Mouse (Mus musculus) liver, embryonic 14.5 days (tissue): ENCODE measurements around the gene Slc44a5. TPM values are rescaled to one million over a fixed set of nuclear protein-coding genes. Genes with fewer than 3 reads are reported as not detected.

Source experiments
- ATAC-seq: fragments of 200-750 bp; cut with Nextera tagmentation; 2 replicates; pipeline ENCODE4 v1.8.0; 2017; ENCODE audit warnings: moderate number of reproducible peaks, mild to moderate bottlenecking, moderate library complexity; ENCODE audit not compliant: insufficient read depth
- DNase-seq, 3 experiments: peaks; one replicate each; pipeline ENCODE4 v3.0.0-alpha.2; 2012 to 2013; ENCODE audit warnings: low read depth in 3 of 3, low spot score in 3 of 3
- H3K27ac ChIP-seq: fragments of 300-500 bp; sonication (generic); 2 replicates; pipeline ENCODE4 v1.5.1; 2014; ENCODE audit warnings: moderate library complexity, mild to moderate bottlenecking, control low read depth, inconsistent platforms
- H3K27me3 ChIP-seq: fragments of 300-500 bp; sonication (generic); 2 replicates; pipeline ENCODE4 v1.6.1; 2014; ENCODE audit warnings: mild to moderate bottlenecking, low read length, moderate library complexity; ENCODE audit not compliant: control insufficient read depth, insufficient read depth
- H3K36me3 ChIP-seq: fragments of 300-500 bp; sonication (generic); replicated peaks from 2 replicates; pipeline ENCODE4 v1.6.1; 2014; ENCODE audit warnings: low read depth; ENCODE audit not compliant: control insufficient read depth, insufficient read depth
- H3K4me1 ChIP-seq, 2 experiments: fragments of 200-500 bp in 1 of 2; fragments of 300-500 bp in 1 of 2; sonication (generic) in 1 of 2; replicated peaks; 2 replicates each; pipeline ENCODE4 v1.6.1; 2012 to 2014; ENCODE audit warnings: antibody characterized with exemption in 1 of 2, inconsistent platforms in 1 of 2, low read length in 1 of 2; ENCODE audit not compliant: control insufficient read depth in 2 of 2, insufficient read depth in 2 of 2
- H3K4me2 ChIP-seq: fragments of 300-500 bp; sonication (generic); 2 replicates; pipeline ENCODE4 v1.6.1; 2014; ENCODE audit warnings: low read depth, mild to moderate bottlenecking, control low read depth, moderate library complexity
- H3K4me3 ChIP-seq, 2 experiments: fragments of 200-500 bp in 1 of 2; fragments of 300-500 bp in 1 of 2; sonication (generic) in 1 of 2; 2 replicates each; pipeline ENCODE4 v1.5.1; 2012 to 2014; ENCODE audit warnings: low read depth in 2 of 2, low read length in 2 of 2, mild to moderate bottlenecking in 2 of 2, control low read depth in 1 of 2, inconsistent platforms in 1 of 2, moderate library complexity in 1 of 2; ENCODE audit not compliant: insufficient read depth in 1 of 2
- H3K9ac ChIP-seq: fragments of 300-500 bp; sonication (generic); replicated peaks from 2 replicates; pipeline ENCODE4 v1.6.1; 2014; ENCODE audit warnings: mild to moderate bottlenecking, control low read depth, moderate library complexity
- H3K9me3 ChIP-seq: fragments of 300-500 bp; sonication (generic); 2 replicates; pipeline ENCODE4 v1.6.1; 2016; ENCODE audit warnings: low read length, mixed read lengths; ENCODE audit not compliant: control insufficient read depth
- CTCF ChIP-seq: IDR thresholded peaks from 2 replicates; pipeline ENCODE4 v1.5.1; 2016; ENCODE audit warnings: antibody characterized with exemption, low read depth, control low read depth
- EP300 ChIP-seq: IDR thresholded peaks from 2 replicates; pipeline ENCODE4 v1.6.1; 2016; ENCODE audit warnings: antibody characterized with exemption, low read depth
- WGBS: fragments of 180-500 bp; shearing (Covaris S2); extraction: QIAGEN DNeasy Blood & Tissue Kit; methylation state at CpG from one replicate; pipeline ENCODE4 v1.1.7; 2014; ENCODE audit not compliant: insufficient replicate concordance; 5-methylcytosine and 5-hydroxymethylcytosine counted together
- polyA plus RNA-seq, 2 experiments: library from polyadenylated mRNA; depleted of rRNA in 1 of 2; stranded (reverse) in 1 of 2; unstranded in 1 of 2; fragments of >200 nt; fragmentation: Nextera tagmentation in 1 of 2; extraction: Ambion mirVana in 1 of 2; gene quantifications; 2 replicates each; pipeline versions ENCODE4 v1.2.1 to v1.2.3; 2012 to 2014

The Slc44a5 gene
- polyA plus RNA-seq, 2 experiments = 0.39 to 0.48 TPM

- no peak overlapping the region for H3K4me3 ChIP-seq
- TF ChIP-seq EP300 (no peak), CTCF (no peak)
- WGBS = 13% methylated on average over 7 of the region's 7 CpGs
- no peak for DNase-seq
- no peaks in the 10 kb centered on the region for H3K27me3 ChIP-seq
- no peak overlapping the region for H3K4me2 ChIP-seq
- 0 out of 2 replicates have a peak, but pooled peaks have one; percentile 21 for ATAC-seq
- no peak overlapping the region for H3K27ac ChIP-seq
- H3K9ac ChIP-seq = no peak overlapping the region
- no peaks in the 10 kb centered on the region for H3K36me3 ChIP-seq
- H3K4me1 ChIP-seq = no peaks in the 10 kb centered on the region; a peak in 1 of 4 replicates
- no peaks in the 10 kb centered on the region for H3K9me3 ChIP-seq
Observed at GRCm38 (mm10) chr3:154182987-154183386, 209.8 kb downstream of the Slc44a5 start.

GRCm38 (mm10) chr3:154183957-154184356, 210.7 kb downstream of the Slc44a5 start:
- TF ChIP-seq CTCF (no peak), EP300 (no peak)
- 68% methylated on average over 9 of the region's 9 CpGs for WGBS
- no peaks in the 10 kb centered on the region for H3K27me3 ChIP-seq
- no peak overlapping the region for H3K27ac ChIP-seq
- no peak overlapping the region for H3K4me3 ChIP-seq
- peaks cover 0 to 6% of the 10 kb centered on the region in 2 experiments; a peak in 2 of 4 replicates for H3K4me1 ChIP-seq
- DNase-seq (no peak), ATAC-seq (no peak)
- H3K9me3 ChIP-seq = no peaks in the 10 kb centered on the region
- no peak overlapping the region for H3K4me2 ChIP-seq
- H3K9ac ChIP-seq = no peak overlapping the region
- H3K36me3 ChIP-seq = no peaks in the 10 kb centered on the region

- TF ChIP-seq CTCF = no peak
- 58% methylated on average over 9 of the region's 9 CpGs for WGBS
- Histone ChIP-seq H3K27ac (no peak overlapping the region), H3K9ac (no peak overlapping the region), H3K4me2 (no peak overlapping the region), H3K4me1 (peaks cover 4 to 24% of the 10 kb centered on the region in 2 experiments), H3K9me3 (no peaks in the 10 kb centered on the region), H3K4me3 (no peak overlapping the region), H3K36me3 (no peaks in the 10 kb centered on the region), H3K27me3 (no peaks in the 10 kb centered on the region)
- DNase-seq (no peak), ATAC-seq (no peak)
Observed at GRCm38 (mm10) chr3:154188668-154189067, 215.4 kb downstream of the Slc44a5 start.

- Histone ChIP-seq H3K4me2 (peak overlapping the region; percentile 60), H3K27ac (peak overlapping the region; percentile 82), H3K9me3 (no peaks in the 10 kb centered on the region), H3K4me1 (peaks cover 17 to 39% of the 10 kb centered on the region in 2 experiments), H3K27me3 (no peaks in the 10 kb centered on the region), H3K36me3 (no peaks in the 10 kb centered on the region), H3K9ac (peak overlapping the region; percentile 45), H3K4me3 (peak overlapping the region; percentile 11 to 52)
- WGBS = 28% methylated on average over 14 of the region's 14 CpGs
- TF ChIP-seq CTCF (no peak), EP300 (peak; percentile 40; the same call in 1 of the 2 replicates)
- DNase-seq = peak; percentile 23 to 36 (median 25)
- ATAC-seq = peak; percentile 64
Observed at GRCm38 (mm10) chr3:154192328-154193030, 219.2 kb downstream of the Slc44a5 start.

GRCm38 (mm10) chr3:154193189-154193840, 220.1 kb downstream of the Slc44a5 start:
- Histone ChIP-seq H3K9me3 (no peaks in the 10 kb centered on the region), H3K27ac (peak overlapping the region; percentile 82), H3K27me3 (no peaks in the 10 kb centered on the region), H3K36me3 (no peaks in the 10 kb centered on the region), H3K4me2 (peak overlapping the region; percentile 60), H3K4me1 (peaks cover 17 to 39% of the 10 kb centered on the region in 2 experiments), H3K9ac (peak overlapping the region; percentile 45), H3K4me3 (peak overlapping the region; percentile 11 to 52)
- ATAC-seq (peak; percentile 88), DNase-seq (peak; percentile 53 to 66 (median 60))
- WGBS = 30% methylated on average over 10 of the region's 10 CpGs
- TF ChIP-seq CTCF (no peak), EP300 (peak; percentile 76)
